In genomic region chr12:69159578-69159940, GRCm38 (mm10) we compare ENCODE assay signal across 7 mouse cellular contexts. TPM values are rescaled to one million over a fixed set of nuclear protein-coding genes. Genes with fewer than 3 reads are reported as not detected.
DNase-seq lines count a peak whose midpoint lies in the region; ATAC-seq and TF ChIP-seq lines count a peak whose summit lies in the region.

No protein-coding gene starts in this region.

- H3K4me1 ChIP-seq in spleen, adult 2 months (ENCODE audit: control insufficient read depth, insufficient read depth, insufficient read length) = peaks cover 3% of the 10 kb centered on the region; the same call in 1 of the 2 replicates
- peaks cover 7% of the 10 kb centered on the region for H3K4me1 ChIP-seq in midbrain, embryonic 14.5 days (ENCODE audit: control insufficient read depth, insufficient read depth, low read length)

- H3K9me3 ChIP-seq in midbrain, embryonic 14.5 days (ENCODE audit: control insufficient read depth, low read length) = no peaks in the 10 kb centered on the region

- H3K9ac ChIP-seq in midbrain, embryonic 14.5 days (replicated peaks; ENCODE audit: low read length) = no peak overlapping the region

- 2% methylated on average over 9 of the region's 9 CpGs for WGBS in spleen, adult 2 months
- WGBS in midbrain, embryonic 14.5 days = 5% methylated on average over 9 of the region's 9 CpGs

- peaks cover 9% of the 10 kb centered on the region for H3K36me3 ChIP-seq in spleen, adult 2 months (ENCODE audit: control insufficient read depth, insufficient read depth, low read length)
- H3K36me3 ChIP-seq in midbrain, embryonic 14.5 days (ENCODE audit: control insufficient read depth, insufficient read depth, low read length) = peaks cover 15% of the 10 kb centered on the region

- ATAC-seq in midbrain, embryonic 14.5 days (ENCODE audit: low FRiP score, low TSS enrichment) = no peak; the same call in 1 of the 2 replicates
- ATAC-seq in megakaryocyte-erythroid progenitor cell, adult 5-6 weeks (replicated peaks; ENCODE audit: low FRiP score, low TSS enrichment, poor library complexity, severe bottlenecking) = no peak

- H3K4me2 ChIP-seq in midbrain, embryonic 14.5 days (ENCODE audit: low read length) = peak overlapping the region; percentile 32

- H3K27me3 ChIP-seq in spleen, adult 2 months (ENCODE audit: control insufficient read depth, insufficient read depth, low read length) = no peaks in the 10 kb centered on the region
- H3K27me3 ChIP-seq in midbrain, embryonic 14.5 days (ENCODE audit: control insufficient read depth, insufficient read depth, low read length) = no peaks in the 10 kb centered on the region

- H3K27ac ChIP-seq in spleen, adult 2 months (ENCODE audit: insufficient read depth, low read length) = peak overlapping the region; percentile 69; the same call in 1 of the 2 replicates
- H3K27ac ChIP-seq in midbrain, embryonic 14.5 days (replicated peaks; ENCODE audit: low read depth, low read length) = no peak overlapping the region; the same call in 1 of the 2 replicates

- TF ChIP-seq POLR2A in spleen, adult 2 months (IDR thresholded peaks at IDR 0.05; ENCODE audit: low read depth, low read length) = no peak
- no peak for TF ChIP-seq POLR2A in brain, embryonic 14.5 days (IDR thresholded peaks at IDR 0.05; ENCODE audit: borderline replicate concordance, extremely low read depth, insufficient read depth, insufficient read length, poor library complexity, severe bottlenecking)

- no peak overlapping the region; the same call in 1 of the 2 replicates for H3K4me3 ChIP-seq in spleen, adult 2 months (ENCODE audit: extremely low read depth, insufficient read depth, insufficient read length)
- peak overlapping the region; percentile 61; the same call in 1 of the 2 replicates for H3K4me3 ChIP-seq in midbrain, embryonic 14.5 days (replicated peaks; ENCODE audit: low read depth, low read length)

- DNase-seq in spleen, adult 2 months (ENCODE audit: low read depth in 1 of 2, low spot score in 2 of 2) = peak in 1 of 2 experiments; percentile 83
- DNase-seq in spleen, postnatal 14 days (ENCODE audit: low spot score in 2 of 2) = no peak
- DNase-seq in brain, embryonic 14.5 days (ENCODE audit: low read depth) = peak; percentile 90
- DNase-seq in forelimb bud, embryonic 11.5 days (ENCODE audit: low read depth, low spot score) = peak; percentile 89
- peak; percentile 28 for DNase-seq in kidney, postnatal 14 days
- DNase-seq in midbrain, embryonic 14.5 days = peak; percentile 85

- no peak for TF ChIP-seq CTCF in spleen, adult 2 months (IDR thresholded peaks at IDR 0.05; ENCODE audit: extremely low read depth, insufficient read depth, insufficient read length, insufficient replicate concordance)
- TF ChIP-seq CTCF in brain, embryonic 14.5 days (IDR thresholded peaks at IDR 0.05; ENCODE audit: borderline replicate concordance, extremely low read depth, insufficient read depth, insufficient read length) = no peak

RNA-seq across cellular contexts. Expression of gene Rps29, which starts 0.6 kb away (rescaled TPM):
- 1,903 and 2,009 TPM in 2 replicates for polyA plus RNA-seq in spleen, adult 2 months (2012; rRNA removed)
- polyA plus RNA-seq in brain, embryonic 14.5 days (2012; rRNA removed) = 1,659 and 2,656 TPM in 2 replicates
- 1,138 and 1,407 TPM in 2 replicates for polyA plus RNA-seq in midbrain, embryonic 14.5 days (2014; fragmentation: Nextera tagmentation; extraction: Ambion mirVana)
- 4,414 and 4,457 TPM in 2 replicates for total RNA-seq in megakaryocyte-erythroid progenitor cell, adult 5-6 weeks (2014; fragmentation: Nextera tagmentation)
- total RNA-seq in megakaryocyte-erythroid progenitor cell, adult 5-6 weeks (2017) = 1,975 and 2,681 TPM in 2 replicates

RNA-seq across cellular contexts. Expression of gene Lrr1, which starts 9.1 kb away (rescaled TPM):
- 0.82 and 1.9 TPM in 2 replicates for polyA plus RNA-seq in spleen, adult 2 months (2012; rRNA removed)
- polyA plus RNA-seq in brain, embryonic 14.5 days (2012; rRNA removed) = 4.9 and 11.2 TPM in 2 replicates
- 4.3 and 5.5 TPM in 2 replicates for polyA plus RNA-seq in midbrain, embryonic 14.5 days (2014; fragmentation: Nextera tagmentation; extraction: Ambion mirVana)
- 29.1 and 39.8 TPM in 2 replicates for total RNA-seq in megakaryocyte-erythroid progenitor cell, adult 5-6 weeks (2014; fragmentation: Nextera tagmentation)
- 6.3 and 18.6 TPM in 2 replicates for total RNA-seq in megakaryocyte-erythroid progenitor cell, adult 5-6 weeks (2017)

RNA-seq across cellular contexts. Expression of gene Rpl36al, which starts 24.3 kb away (rescaled TPM):
- 75.1 and 98.9 TPM in 2 replicates for polyA plus RNA-seq in spleen, adult 2 months (2012; rRNA removed)
- 318 and 320 TPM in 2 replicates for polyA plus RNA-seq in brain, embryonic 14.5 days (2012; rRNA removed)
- polyA plus RNA-seq in midbrain, embryonic 14.5 days (2014; fragmentation: Nextera tagmentation; extraction: Ambion mirVana) = 340 and 383 TPM in 2 replicates
- 987 and 1,085 TPM in 2 replicates for total RNA-seq in megakaryocyte-erythroid progenitor cell, adult 5-6 weeks (2014; fragmentation: Nextera tagmentation)
- 1,369 and 1,396 TPM in 2 replicates for total RNA-seq in megakaryocyte-erythroid progenitor cell, adult 5-6 weeks (2017)

RNA-seq across cellular contexts. Expression of gene Mgat2, which starts 24.4 kb away (rescaled TPM):
- 14.8 and 17.9 TPM in 2 replicates for polyA plus RNA-seq in spleen, adult 2 months (2012; rRNA removed)
- polyA plus RNA-seq in brain, embryonic 14.5 days (2012; rRNA removed) = 16.1 and 19.9 TPM in 2 replicates
- polyA plus RNA-seq in midbrain, embryonic 14.5 days (2014; fragmentation: Nextera tagmentation; extraction: Ambion mirVana) = 37.6 and 39.9 TPM in 2 replicates
- 30.1 and 32.4 TPM in 2 replicates for total RNA-seq in megakaryocyte-erythroid progenitor cell, adult 5-6 weeks (2014; fragmentation: Nextera tagmentation)
- 69.0 and 75.7 TPM in 2 replicates for total RNA-seq in megakaryocyte-erythroid progenitor cell, adult 5-6 weeks (2017)

RNA-seq across cellular contexts. Expression of gene Gm49383, which starts 37.3 kb away (rescaled TPM):
- 1.8 and 3.1 TPM in 2 replicates for polyA plus RNA-seq in spleen, adult 2 months (2012; rRNA removed)
- 4.1 and 5.7 TPM in 2 replicates for polyA plus RNA-seq in brain, embryonic 14.5 days (2012; rRNA removed)
- 12.7 and 15.0 TPM in 2 replicates for polyA plus RNA-seq in midbrain, embryonic 14.5 days (2014; fragmentation: Nextera tagmentation; extraction: Ambion mirVana)
- total RNA-seq in megakaryocyte-erythroid progenitor cell, adult 5-6 weeks (2014; fragmentation: Nextera tagmentation) = 7.8 and 24.2 TPM in 2 replicates
- total RNA-seq in megakaryocyte-erythroid progenitor cell, adult 5-6 weeks (2017) = 42.3 and 48.1 TPM in 2 replicates

Comparison
In these comparisons a context has a peak if more than half of its experiments do, and no peak if none do; other contexts are left out.
1. DNase-seq: peak in brain, embryonic 14.5 days (single experiment), forelimb bud, embryonic 11.5 days (single experiment), kidney, postnatal 14 days (single experiment) and midbrain, embryonic 14.5 days (single experiment); none in spleen, postnatal 14 days (0 of 2).